Mouse (Mus musculus) limb, embryonic 14.5 days (tissue): ENCODE data around the gene Rnaseh2b. TPM values are rescaled to one million over a fixed set of nuclear protein-coding genes. Genes with fewer than 3 reads are reported as not detected.

Experiments
- ATAC-seq: fragments of 200-750 bp; cut with Nextera tagmentation; 2 replicates; pipeline ENCODE4 v1.8.0; 2017; ENCODE audit warnings: low read depth, moderate number of reproducible peaks, moderate TSS enrichment; ENCODE audit not compliant: low FRiP score
- DNase-seq: peaks from one replicate; pipeline ENCODE4 v3.0.0-alpha.2; 2015; ENCODE audit warnings: low spot score
- H3K27ac ChIP-seq: fragments of 300-500 bp; sonication (generic); replicated peaks from 2 replicates; pipeline ENCODE4 v1.5.1; 2014; ENCODE audit warnings: low read depth, mild to moderate bottlenecking, low read length, moderate library complexity, mixed read lengths
- H3K27me3 ChIP-seq: fragments of 300-500 bp; sonication (generic); 2 replicates; pipeline ENCODE4 v1.6.1; 2014; ENCODE audit warnings: low read length, mixed read lengths; ENCODE audit not compliant: control insufficient read depth, insufficient read depth
- H3K36me3 ChIP-seq: fragments of 300-500 bp; sonication (generic); 2 replicates; pipeline ENCODE4 v1.6.1; 2014; ENCODE audit warnings: mild to moderate bottlenecking, low read length, moderate library complexity, mixed read lengths; ENCODE audit not compliant: control insufficient read depth, insufficient read depth
- H3K4me1 ChIP-seq: fragments of 300-500 bp; sonication (generic); 2 replicates; pipeline ENCODE4 v1.6.1; 2014; ENCODE audit warnings: antibody characterized with exemption, low read length, mixed read lengths; ENCODE audit not compliant: control insufficient read depth, insufficient read depth
- H3K4me2 ChIP-seq: fragments of 300-500 bp; sonication (generic); replicated peaks from 2 replicates; pipeline ENCODE4 v1.6.1; 2014; ENCODE audit warnings: low read depth, mild to moderate bottlenecking, low read length, moderate library complexity; ENCODE audit not compliant: severe bottlenecking
- H3K4me3 ChIP-seq: fragments of 300-500 bp; sonication (generic); replicated peaks from 2 replicates; pipeline ENCODE4 v1.5.1; 2014; ENCODE audit warnings: low read length
- H3K9ac ChIP-seq: fragments of 300-500 bp; sonication (generic); 2 replicates; pipeline ENCODE4 v1.6.1; 2014; ENCODE audit warnings: mild to moderate bottlenecking, low read depth, low read length, moderate library complexity; ENCODE audit not compliant: severe bottlenecking
- H3K9me3 ChIP-seq: fragments of 300-500 bp; sonication (generic); 2 replicates; pipeline ENCODE4 v1.6.1; 2016; ENCODE audit warnings: low read length; ENCODE audit not compliant: control insufficient read depth
- POLR2A ChIP-seq: fragments of 200-500 bp; IDR thresholded peaks from 2 replicates; pipeline ENCODE4 v1.8.0; 2012; ENCODE audit warnings: inconsistent platforms, mild to moderate bottlenecking, moderate library complexity, borderline replicate concordance; ENCODE audit not compliant: insufficient read depth, insufficient read length; ENCODE audit errors: extremely low read depth
- whole genome bisulfite sequencing: fragments of 180-500 bp; shearing (Covaris S2); extraction: QIAGEN DNeasy Blood & Tissue Kit; methylation state at CpG from one replicate; pipeline ENCODE4 v1.1.7; 2014; 5-methylcytosine and 5-hydroxymethylcytosine counted together
- polyA plus RNA-seq, 2 experiments: library from polyadenylated mRNA; depleted of rRNA in 1 of 2; stranded (reverse) in 1 of 2; unstranded in 1 of 2; fragments of >200 nt; fragmentation: Nextera tagmentation in 1 of 2; extraction: Ambion mirVana in 1 of 2; gene quantifications; 2 replicates each; pipeline versions ENCODE4 v1.2.1 to v1.2.3; 2012 to 2014

The Rnaseh2b gene
- polyA plus RNA-seq, 2 experiments: 29.6 to 58.8 TPM

DNA sequence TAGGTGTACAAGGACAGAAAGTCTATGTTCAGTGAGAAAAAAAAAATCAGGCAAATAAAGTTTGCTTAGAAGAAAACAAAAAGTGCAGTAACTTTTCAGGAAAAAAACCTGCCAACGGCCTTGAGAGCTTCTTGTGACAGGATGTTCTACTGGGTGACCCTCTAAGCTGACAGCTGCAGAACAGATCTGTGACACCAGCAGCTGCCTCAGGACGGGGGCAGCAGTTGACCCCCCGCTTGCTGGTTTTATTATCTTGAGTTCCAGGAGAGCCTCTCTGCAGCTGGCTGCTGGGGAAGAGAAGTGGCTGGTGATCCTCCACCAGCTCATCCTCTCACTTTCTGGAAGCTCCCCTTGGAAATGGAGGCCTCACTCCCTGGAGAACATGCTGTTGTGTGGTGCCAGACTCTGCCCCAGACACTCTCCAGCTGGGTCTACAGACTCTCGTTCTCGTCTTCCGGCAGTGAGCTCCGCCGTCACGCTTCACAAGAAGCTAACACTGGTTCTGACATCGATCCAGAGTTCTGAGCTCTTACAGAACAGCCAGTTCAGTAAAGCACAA is 33.3 kb upstream of the Rnaseh2b start:
- peak; percentile 82 for ATAC-seq
- TF ChIP-seq POLR2A: no peak
- H3K27ac ChIP-seq: 0 out of 2 replicates have a peak overlapping the region, but pooled peaks have one; percentile 2

DNA sequence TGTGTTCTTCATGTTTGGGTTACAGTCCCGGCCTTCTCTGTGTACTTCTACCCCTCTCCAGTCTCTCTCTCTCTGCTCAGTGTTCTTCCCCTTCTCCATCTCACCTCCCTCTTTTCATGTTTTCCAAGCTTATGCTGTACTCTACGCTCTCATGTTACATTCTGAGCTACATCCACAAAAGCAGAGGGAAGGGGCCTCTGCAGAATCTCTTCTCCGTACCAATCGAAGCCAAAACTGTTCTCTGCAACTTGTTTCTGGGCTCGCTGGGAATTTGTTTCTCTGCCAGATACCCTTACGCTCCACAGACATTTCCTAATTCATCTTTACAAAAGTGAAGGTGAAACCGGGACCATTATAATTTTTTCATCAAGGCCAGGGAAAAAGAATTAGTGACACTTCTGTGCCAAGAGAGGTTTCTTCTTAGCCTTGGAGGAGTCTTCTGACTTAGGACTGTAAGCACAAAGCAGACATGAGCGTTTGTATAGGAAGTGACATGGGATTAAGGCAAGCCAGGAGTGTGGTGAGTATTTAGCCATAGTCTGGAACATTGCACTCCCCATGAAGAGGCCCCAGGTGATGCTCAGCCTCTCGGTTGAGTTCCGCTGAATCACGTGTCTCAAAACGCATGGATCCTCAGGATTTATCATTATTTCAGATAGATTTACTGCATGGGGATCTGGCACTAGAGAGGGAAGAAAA is 21.5 kb upstream of the Rnaseh2b start:
- ATAC-seq (peak; percentile 34; the same call in 1 of the 2 replicates), DNase-seq (peak; percentile 56)
- peak overlapping the region; percentile 67 for H3K27ac ChIP-seq
- H3K9ac ChIP-seq: no peak overlapping the region
- H3K9me3 ChIP-seq: no peaks in the 10 kb centered on the region
- no peak overlapping the region for H3K4me3 ChIP-seq
- no peaks in the 10 kb centered on the region for H3K27me3 ChIP-seq
- H3K4me1 ChIP-seq: peaks cover 6% of the 10 kb centered on the region; the same call in 1 of the 2 replicates
- no peak for TF ChIP-seq POLR2A
- H3K4me2 ChIP-seq: no peak overlapping the region
- WGBS: 64% methylated on average over 12 of the region's 12 CpGs
- no peaks in the 10 kb centered on the region for H3K36me3 ChIP-seq

More for the DNA sequence above, 33.3 kb upstream of the Rnaseh2b start:
- H3K4me1 ChIP-seq: peaks cover 8% of the 10 kb centered on the region
- H3K9me3 ChIP-seq: no peaks in the 10 kb centered on the region
- no peak overlapping the region for H3K4me2 ChIP-seq
- no peak overlapping the region for H3K4me3 ChIP-seq
- no peaks in the 10 kb centered on the region for H3K27me3 ChIP-seq
- H3K36me3 ChIP-seq: no peaks in the 10 kb centered on the region
- WGBS: 48% methylated on average over 10 of the region's 10 CpGs
- peak; percentile 44 for DNase-seq
- H3K9ac ChIP-seq: no peak overlapping the region

DNA sequence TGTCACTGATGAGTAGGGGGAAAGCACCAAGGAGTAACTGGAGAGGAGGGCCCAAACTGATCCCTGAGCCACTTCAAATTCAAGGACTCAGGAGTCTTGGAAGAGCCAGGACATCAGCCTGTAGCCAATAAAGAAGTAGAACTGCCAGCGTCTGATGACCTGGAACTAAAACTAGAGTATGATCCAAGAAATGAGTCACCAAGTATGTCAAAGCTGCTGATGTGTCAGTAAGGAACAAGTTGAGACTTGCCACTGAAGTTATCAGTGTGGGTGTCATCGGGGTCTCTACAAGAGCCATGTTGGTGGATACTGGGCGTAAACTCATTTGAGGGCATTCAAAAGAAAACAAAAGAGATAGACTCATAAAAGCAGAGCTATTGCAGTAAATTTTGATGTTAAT is 18.8 kb upstream of the Rnaseh2b start:
- no peaks in the 10 kb centered on the region for H3K9me3 ChIP-seq
- no peak overlapping the region for H3K27ac ChIP-seq
- no peak overlapping the region for H3K4me2 ChIP-seq
- WGBS: 94% methylated on average over 3 of the region's 3 CpGs
- no peak overlapping the region for H3K9ac ChIP-seq
- no peak for DNase-seq
- no peak for TF ChIP-seq POLR2A
- no peak overlapping the region for H3K4me3 ChIP-seq
- H3K27me3 ChIP-seq: no peaks in the 10 kb centered on the region
- ATAC-seq: no peak
- peaks cover 6% of the 10 kb centered on the region; the same call in 1 of the 2 replicates for H3K4me1 ChIP-seq
- no peaks in the 10 kb centered on the region for H3K36me3 ChIP-seq

- H3K27ac ChIP-seq: no peak overlapping the region
- DNase-seq: no peak
- H3K9me3 ChIP-seq: no peaks in the 10 kb centered on the region
- H3K9ac ChIP-seq: 0 out of 2 replicates have a peak overlapping the region, but pooled peaks have one; percentile 1
- H3K27me3 ChIP-seq: no peaks in the 10 kb centered on the region
- WGBS: 66% methylated on average over 2 of the region's 2 CpGs
- no peak overlapping the region for H3K4me2 ChIP-seq
- no peak for TF ChIP-seq POLR2A
- no peak for ATAC-seq
- H3K36me3 ChIP-seq: no peaks in the 10 kb centered on the region
- H3K4me1 ChIP-seq: peaks cover 13% of the 10 kb centered on the region; the same call in 1 of the 2 replicates
- no peak overlapping the region for H3K4me3 ChIP-seq
These were observed 9.4 kb upstream of the Rnaseh2b start for GRCm38 (mm10) chr14:62282974-62283373.

GRCm38 (mm10) chr14:62288731-62289130 is 3.7 kb upstream of the Rnaseh2b start:
- Histone ChIP-seq H3K4me3 (no peak overlapping the region), H3K4me1 (peaks cover 10% of the 10 kb centered on the region), H3K36me3 (no peaks in the 10 kb centered on the region), H3K9ac (no peak overlapping the region), H3K4me2 (no peak overlapping the region), H3K27ac (no peak overlapping the region), H3K27me3 (no peaks in the 10 kb centered on the region), H3K9me3 (no peaks in the 10 kb centered on the region)
- DNase-seq: no peak
- no peak for ATAC-seq
- 93% methylated on average over 3 of the region's 3 CpGs for WGBS
- no peak for TF ChIP-seq POLR2A
